Mouse (Mus musculus) myocyte (in vitro differentiated cells): Measurements from ENCODE around the gene Plod2. TPM values are rescaled to one million over a fixed set of nuclear protein-coding genes. Genes with fewer than 3 reads are reported as not detected.

ENCODE experiments used
- H3K27me3 ChIP-seq: one replicate; pipeline ENCODE4 v1.6.1; 2011; ENCODE audit not compliant: control insufficient read depth, insufficient read depth, insufficient read length
- H3K36me3 ChIP-seq: one replicate; pipeline ENCODE4 v1.6.1; 2011; ENCODE audit not compliant: control insufficient read depth, insufficient read depth
- H3K4me2 ChIP-seq: one replicate; pipeline ENCODE4 v1.6.1; 2011; ENCODE audit warnings: low read depth, control low read depth
- H3K4me3 ChIP-seq: one replicate; pipeline ENCODE4 v1.5.1; 2011; ENCODE audit warnings: mild to moderate bottlenecking, control low read depth, moderate library complexity
- H3K79me2 ChIP-seq: one replicate; pipeline ENCODE4 v1.6.1; 2011; ENCODE audit not compliant: control insufficient read depth, insufficient read depth
- H3ac ChIP-seq: one replicate; pipeline ENCODE4 v1.6.1; 2011; ENCODE audit not compliant: control insufficient read depth, insufficient read length
- CEBPB ChIP-seq: IDR thresholded peaks from 2 replicates; pipeline ENCODE4 v1.6.1; 2011; ENCODE audit warnings: mild to moderate bottlenecking, moderate library complexity; ENCODE audit not compliant: poor library complexity, insufficient read depth, severe bottlenecking
- E2F4 ChIP-seq: IDR thresholded peaks from one replicate; pipeline ENCODE4 v1.6.1; 2011; ENCODE audit warnings: mild to moderate bottlenecking, control low read depth, moderate library complexity; ENCODE audit not compliant: insufficient read depth
- MAX ChIP-seq: IDR thresholded peaks from one replicate; pipeline ENCODE4 v1.6.1; 2011; ENCODE audit warnings: low read depth, mild to moderate bottlenecking, control low read depth
- MYOD1 ChIP-seq, 3 experiments: IDR thresholded peaks; one replicate each; pipeline ENCODE4 v1.6.1; 2011; ENCODE audit warnings: control low read depth in 2 of 3, low read depth in 2 of 3, mild to moderate bottlenecking in 2 of 3, moderate library complexity in 1 of 3; ENCODE audit not compliant: insufficient read length in 2 of 3, control insufficient read depth in 1 of 3
- MYOG ChIP-seq, 3 experiments: IDR thresholded peaks; one replicate each; pipeline ENCODE4 v1.6.1; 2011; ENCODE audit warnings: control low read depth in 2 of 3, low read depth in 2 of 3, mild to moderate bottlenecking in 2 of 3; ENCODE audit not compliant: insufficient read length in 2 of 3, control insufficient read depth in 1 of 3, insufficient read depth in 1 of 3
- POLR2A ChIP-seq: IDR thresholded peaks from one replicate; pipeline ENCODE4 v1.6.1; 2011; ENCODE audit warnings: low read depth, mild to moderate bottlenecking, control low read depth, moderate library complexity; ENCODE audit not compliant: insufficient read length
- POLR2AphosphoS2 ChIP-seq: IDR thresholded peaks from one replicate; pipeline ENCODE4 v1.6.1; 2011; ENCODE audit warnings: low read depth, control low read depth; ENCODE audit not compliant: insufficient read length
- REST ChIP-seq: IDR thresholded peaks from one replicate; pipeline ENCODE4 v1.6.1; 2011; ENCODE audit warnings: mild to moderate bottlenecking, control low read depth, moderate library complexity; ENCODE audit not compliant: insufficient read depth, insufficient read length
- SRF ChIP-seq: IDR thresholded peaks from one replicate; pipeline ENCODE4 v1.6.1; 2011; ENCODE audit warnings: low read depth; ENCODE audit not compliant: control insufficient read depth, insufficient read length
- TCF12 ChIP-seq: IDR thresholded peaks from one replicate; pipeline ENCODE4 v1.6.1; 2011; ENCODE audit warnings: mild to moderate bottlenecking, control low read depth; ENCODE audit not compliant: poor library complexity, insufficient read depth, severe bottlenecking
- TCF3 ChIP-seq: IDR thresholded peaks from one replicate; pipeline ENCODE4 v1.6.1; 2011; ENCODE audit warnings: low read depth, control low read depth; ENCODE audit not compliant: insufficient read length
- USF1 ChIP-seq: IDR thresholded peaks from one replicate; pipeline ENCODE4 v1.6.1; 2011; ENCODE audit warnings: low read depth, mild to moderate bottlenecking, control low read depth, moderate library complexity
- polyA plus RNA-seq: library from polyadenylated mRNA; unstranded; fragments of >200 nt; fragmentation: generic; extraction: Trizol; gene quantifications from one replicate; pipeline ENCODE4 v1.2.1, GENCODE M21; 2012; ENCODE audit warnings: missing spikeins

Gene Plod2
- polyA plus RNA-seq, result 24.9 TPM

GRCm38 (mm10) chr9:92541977-92542561, at the start of gene Plod2:
Gene Plod2, plus strand, starts transcription at chr9:92542223.
- peak within 1 kb of the TSS; percentile 87 for H3K4me2 ChIP-seq
- TF ChIP-seq SRF (no peak), MYOG (IDR thresholded peaks at IDR 0.05; ENCODE audit: control insufficient read depth in 1 of 3, insufficient read depth in 1 of 3, insufficient read length in 2 of 3, low read depth in 2 of 3) (no peak), MYOD1 (IDR thresholded peaks at IDR 0.05; ENCODE audit: control insufficient read depth in 1 of 3, insufficient read length in 2 of 3, low read depth in 2 of 3) (no peak), USF1 (no peak), TCF12 (no peak), MAX (no peak), TCF3 (no peak), POLR2A (peak; percentile 94), POLR2AphosphoS2 (peak; percentile 95), REST (no peak)
- H3ac ChIP-seq, result peak within 1 kb of the TSS; percentile 87
- H3K4me3 ChIP-seq, result peak within 1 kb of the TSS; percentile 86
- H3K79me2 ChIP-seq, result peaks cover 63% of the 10 kb centered on the region
- no peaks in the 10 kb centered on the region for H3K36me3 ChIP-seq
- H3K27me3 ChIP-seq, result no peaks in the 10 kb centered on the region

- H3K79me2 ChIP-seq, result no peaks in the 10 kb centered on the region
- H3K36me3 ChIP-seq, result no peaks in the 10 kb centered on the region
- no peaks in the 10 kb centered on the region for H3K27me3 ChIP-seq
- no peak overlapping the region for H3ac ChIP-seq
- no peak for TF ChIP-seq POLR2A
- TF ChIP-seq USF1, result no peak
- H3K4me3 ChIP-seq, result no peak overlapping the region
- peak overlapping the region; percentile 21 for H3K4me2 ChIP-seq
These were observed 42.2 kb upstream of the Plod2 start for GRCm38 (mm10) chr9:92499710-92500410.

GRCm38 (mm10) chr9:92504256-92504655, 37.8 kb upstream of the Plod2 start:
- no peak overlapping the region for H3K4me2 ChIP-seq
- TF ChIP-seq TCF12, result no peak
- no peak for TF ChIP-seq POLR2A
- no peak for TF ChIP-seq E2F4
- TF ChIP-seq POLR2AphosphoS2, result no peak
- no peak for TF ChIP-seq MYOD1 (IDR thresholded peaks at IDR 0.05; ENCODE audit: control insufficient read depth in 1 of 3, insufficient read length in 2 of 3, low read depth in 2 of 3)
- no peak for TF ChIP-seq MYOG (IDR thresholded peaks at IDR 0.05; ENCODE audit: control insufficient read depth in 1 of 3, insufficient read depth in 1 of 3, insufficient read length in 2 of 3, low read depth in 2 of 3)

GRCm38 (mm10) chr9:92504889-92505288, 37.1 kb upstream of the Plod2 start:
- no peaks in the 10 kb centered on the region for H3K27me3 ChIP-seq
- no peaks in the 10 kb centered on the region for H3K36me3 ChIP-seq
- H3K79me2 ChIP-seq, result no peaks in the 10 kb centered on the region
- H3K4me3 ChIP-seq, result no peak overlapping the region
- H3K4me2 ChIP-seq, result no peak overlapping the region
- TF ChIP-seq TCF3 (no peak), CEBPB (0 out of 2 replicates have a peak, but pooled peaks have one; percentile 22)
- H3ac ChIP-seq, result no peak overlapping the region

More at GRCm38 (mm10) chr9:92504256-92504655, 37.8 kb upstream of the Plod2 start:
- Histone ChIP-seq H3K79me2 (no peaks in the 10 kb centered on the region), H3ac (no peak overlapping the region), H3K27me3 (no peaks in the 10 kb centered on the region), H3K4me3 (no peak overlapping the region), H3K36me3 (no peaks in the 10 kb centered on the region)

- no peaks in the 10 kb centered on the region for H3K27me3 ChIP-seq
- no peak overlapping the region for H3K4me2 ChIP-seq
- H3K79me2 ChIP-seq, result no peaks in the 10 kb centered on the region
- H3ac ChIP-seq, result no peak overlapping the region
- no peaks in the 10 kb centered on the region for H3K36me3 ChIP-seq
- TF ChIP-seq MYOD1 (IDR thresholded peaks at IDR 0.05; ENCODE audit: control insufficient read depth in 1 of 3, insufficient read length in 2 of 3, low read depth in 2 of 3), result peak in 2 of 3 experiments; percentile 63 to 69
- TF ChIP-seq CEBPB, result no peak
- no peak for TF ChIP-seq POLR2A
- H3K4me3 ChIP-seq, result no peak overlapping the region
These were observed 30.3 kb upstream of the Plod2 start for GRCm38 (mm10) chr9:92511696-92512095.
